In the genomic region with DNA sequence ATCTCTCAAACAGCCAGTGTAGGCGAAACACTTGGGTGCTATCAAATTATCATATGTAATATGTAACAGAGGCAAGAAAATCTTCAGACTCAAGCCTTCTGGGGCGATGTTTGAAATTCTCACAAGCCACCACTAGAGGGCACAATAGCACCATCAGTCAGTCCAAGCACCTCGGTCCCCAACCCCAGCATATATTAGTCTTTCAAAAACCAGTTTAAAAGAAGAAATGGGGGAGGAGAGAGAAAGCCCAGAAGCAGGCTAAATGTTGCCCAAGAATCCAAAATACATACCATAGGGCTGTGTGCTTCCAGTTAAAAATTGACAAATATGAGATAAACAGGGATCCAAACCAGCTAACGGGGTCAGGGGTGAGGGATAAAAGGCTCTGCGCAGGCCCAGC, we compare ENCODE assay signal across 9 mouse cellular contexts. TPM values are rescaled to one million over a fixed set of nuclear protein-coding genes. Genes with fewer than 3 reads are reported as not detected.
DNase-seq lines count a peak whose midpoint lies in the region; ATAC-seq and TF ChIP-seq lines count a peak whose summit lies in the region.
"Had no signal": no experiment of that assay in that cellular context is flagged by ENCODE, and none has a peak within 500 bp of the region (broad histone marks: within the 10 kb centered on the region; RNA-seq: fewer than 3 reads in every experiment).

No protein-coding gene starts in this region.

- H3K4me1 ChIP-seq in forebrain, embryonic 10.5 days = peaks cover 24% of the 10 kb centered on the region
- H3K4me1 ChIP-seq in forebrain, embryonic 12.5 days = peaks cover 6% of the 10 kb centered on the region
- H3K4me1 ChIP-seq in lung, postnatal 0 days (ENCODE audit: insufficient read depth, low read depth, low read length) = no peaks in the 10 kb centered on the region
- H3K4me1 ChIP-seq in small intestine, adult 2 months (ENCODE audit: control insufficient read depth, insufficient read depth, insufficient read length, low read length) = no peaks in the 10 kb centered on the region

- ATAC-seq in forebrain, embryonic 12.5 days (ENCODE audit: low FRiP score) = no peak
- ATAC-seq in lung, postnatal 0 days = no peak

- peak; percentile 91 for TF ChIP-seq CTCF in lung, postnatal 0 days (IDR thresholded peaks at IDR 0.05)
- peak; percentile 86; the same call in 1 of the 2 replicates for TF ChIP-seq CTCF in small intestine, adult 2 months (IDR thresholded peaks at IDR 0.05; ENCODE audit: extremely low read depth, insufficient read length, insufficient replicate concordance, low read depth, low read length)

- WGBS in forebrain, embryonic 10.5 days = 36% methylated on average over 5 of the region's 5 CpGs
- WGBS in forebrain, embryonic 12.5 days = 32% methylated on average over 5 of the region's 5 CpGs
- WGBS in lung, postnatal 0 days = 31% methylated on average over 5 of the region's 5 CpGs
- 37% methylated on average over 5 of the region's 5 CpGs for WGBS in small intestine, adult 2 months

- peaks cover 5% of the 10 kb centered on the region; the same call in 1 of the 2 replicates for H3K27me3 ChIP-seq in forebrain, embryonic 10.5 days (ENCODE audit: poor library complexity, severe bottlenecking)
- H3K27me3 ChIP-seq in forebrain, embryonic 12.5 days = peaks cover 9% of the 10 kb centered on the region
- no peaks in the 10 kb centered on the region for H3K27me3 ChIP-seq in lung, postnatal 0 days (replicated peaks; ENCODE audit: insufficient read depth, low read length)
- H3K27me3 ChIP-seq in small intestine, adult 2 months (ENCODE audit: control insufficient read depth, insufficient read depth, low read length) = no peaks in the 10 kb centered on the region

- H3K4me3 ChIP-seq in forebrain, embryonic 10.5 days = no peak overlapping the region
- H3K4me3 ChIP-seq in forebrain, embryonic 12.5 days (replicated peaks) = no peak overlapping the region
- H3K4me3 ChIP-seq in lung, postnatal 0 days (ENCODE audit: low read depth, low read length) = no peak overlapping the region
- no peak overlapping the region for H3K4me3 ChIP-seq in small intestine, adult 2 months (ENCODE audit: low read depth, low read length)
- H3K4me3 ChIP-seq: midbrain, embryonic 12.5 days had no signal

- peak; percentile 61 for TF ChIP-seq EP300 in lung, postnatal 0 days (IDR thresholded peaks at IDR 0.05)

- no peak overlapping the region for H3K4me2 ChIP-seq in forebrain, embryonic 12.5 days
- H3K4me2 ChIP-seq in lung, postnatal 0 days (replicated peaks; ENCODE audit: low read depth, low read length) = no peak overlapping the region
- H3K4me2 ChIP-seq: midbrain, embryonic 12.5 days had no signal

- H3K9ac ChIP-seq in forebrain, embryonic 12.5 days = no peak overlapping the region
- H3K9ac ChIP-seq in lung, postnatal 0 days (replicated peaks; ENCODE audit: low read depth) = no peak overlapping the region
- H3K9ac ChIP-seq: midbrain, embryonic 12.5 days had no signal

- TF ChIP-seq POLR2A in small intestine, adult 2 months (IDR thresholded peaks at IDR 0.05; ENCODE audit: low read depth, low read length) = no peak

- no peak overlapping the region for H3K27ac ChIP-seq in forebrain, embryonic 10.5 days
- H3K27ac ChIP-seq in forebrain, embryonic 12.5 days = no peak overlapping the region
- 0 out of 2 replicates have a peak overlapping the region, but pooled peaks have one; percentile 33 for H3K27ac ChIP-seq in lung, postnatal 0 days (ENCODE audit: low read length)
- no peak overlapping the region for H3K27ac ChIP-seq in small intestine, adult 2 months (ENCODE audit: insufficient read depth, low read depth, low read length)
- H3K27ac ChIP-seq: midbrain, embryonic 12.5 days had no signal

- H3K9me3 ChIP-seq in forebrain, embryonic 10.5 days = no peaks in the 10 kb centered on the region
- H3K9me3 ChIP-seq in forebrain, embryonic 12.5 days = no peaks in the 10 kb centered on the region
- no peaks in the 10 kb centered on the region for H3K9me3 ChIP-seq in lung, postnatal 0 days (ENCODE audit: low read length)
- H3K9me3 ChIP-seq: midbrain, embryonic 12.5 days had no signal

- no peaks in the 10 kb centered on the region for H3K36me3 ChIP-seq in forebrain, embryonic 10.5 days (replicated peaks)
- no peaks in the 10 kb centered on the region for H3K36me3 ChIP-seq in forebrain, embryonic 12.5 days (replicated peaks)
- H3K36me3 ChIP-seq in lung, postnatal 0 days (ENCODE audit: insufficient read depth, low read length) = no peaks in the 10 kb centered on the region
- no peaks in the 10 kb centered on the region for H3K36me3 ChIP-seq in small intestine, adult 2 months (ENCODE audit: control insufficient read depth, insufficient read depth, low read length)
- H3K36me3 ChIP-seq: midbrain, embryonic 12.5 days had no signal

- peak; percentile 63 for DNase-seq in forebrain, embryonic 10.5 days (ENCODE audit: extremely low spot score, low spot score)
- peak; percentile 91 for DNase-seq in NIH3T3 (ENCODE audit: low read depth)
- DNase-seq in cerebellum, postnatal 10 days = peak; percentile 84 to 89
- DNase-seq in frontal cortex, postnatal 36 days (ENCODE audit: low spot score in 2 of 2) = peak; percentile 73 to 89
- peak; percentile 77 to 81 for DNase-seq in kidney, postnatal 4 days
- DNase-seq in lung, postnatal 0 days (ENCODE audit: low spot score) = peak; percentile 95

RNA-seq across cellular contexts. Expression of gene Teddm1a, which starts 3.4 kb away (rescaled TPM):
- polyA plus RNA-seq in forebrain, embryonic 10.5 days (2016; fragmentation: Nextera tagmentation; extraction: Ambion mirVana) = not detected in 2 replicates
- not detected in 2 replicates for polyA plus RNA-seq in forebrain, embryonic 12.5 days (2016; fragmentation: Nextera tagmentation; extraction: Ambion mirVana)
- polyA plus RNA-seq in lung, postnatal 0 days (2015; fragmentation: Nextera tagmentation; extraction: Ambion mirVana) = not detected in 2 replicates
- not detected in 2 replicates for polyA plus RNA-seq in small intestine, adult 2 months (2012; rRNA removed)
- polyA plus RNA-seq: midbrain, embryonic 12.5 days had no signal

RNA-seq across cellular contexts. Expression of gene Glul, which starts 4.8 kb away (rescaled TPM):
- 129 and 136 TPM in 2 replicates for polyA plus RNA-seq in forebrain, embryonic 10.5 days (2016; fragmentation: Nextera tagmentation; extraction: Ambion mirVana)
- 108 and 119 TPM in 2 replicates for polyA plus RNA-seq in forebrain, embryonic 12.5 days (2016; fragmentation: Nextera tagmentation; extraction: Ambion mirVana)
- polyA plus RNA-seq in lung, postnatal 0 days (2015; fragmentation: Nextera tagmentation; extraction: Ambion mirVana) = 179 and 283 TPM in 2 replicates
- polyA plus RNA-seq in small intestine, adult 2 months (2012; rRNA removed) = 18.4 and 19.3 TPM in 2 replicates

RNA-seq across cellular contexts. Expression of gene Teddm2, which starts 5.0 kb away (rescaled TPM):
- polyA plus RNA-seq in forebrain, embryonic 10.5 days (2016; fragmentation: Nextera tagmentation; extraction: Ambion mirVana) = 0.33 and 0.39 TPM in 2 replicates
- polyA plus RNA-seq in forebrain, embryonic 12.5 days (2016; fragmentation: Nextera tagmentation; extraction: Ambion mirVana) = 0.79 and 0.85 TPM in 2 replicates
- 0.62 and 0.98 TPM in 2 replicates for polyA plus RNA-seq in lung, postnatal 0 days (2015; fragmentation: Nextera tagmentation; extraction: Ambion mirVana)
- 0.06 and 0.08 TPM in 2 replicates for polyA plus RNA-seq in small intestine, adult 2 months (2012; rRNA removed)

RNA-seq across cellular contexts. Expression of gene Teddm1b, which starts 20.8 kb away (rescaled TPM):
- polyA plus RNA-seq in forebrain, embryonic 10.5 days (2016; fragmentation: Nextera tagmentation; extraction: Ambion mirVana) = 0.60 and 0.61 TPM in 2 replicates
- polyA plus RNA-seq in forebrain, embryonic 12.5 days (2016; fragmentation: Nextera tagmentation; extraction: Ambion mirVana) = 0.57 and 0.60 TPM in 2 replicates
- polyA plus RNA-seq in lung, postnatal 0 days (2015; fragmentation: Nextera tagmentation; extraction: Ambion mirVana) = 0.07 and 0.11 TPM in 2 replicates
- polyA plus RNA-seq in small intestine, adult 2 months (2012; rRNA removed) = not detected in 2 replicates

RNA-seq across cellular contexts. Expression of gene Rgsl1, which starts 51.0 kb away (rescaled TPM):
- not detected in 2 replicates for polyA plus RNA-seq in forebrain, embryonic 10.5 days (2016; fragmentation: Nextera tagmentation; extraction: Ambion mirVana)
- polyA plus RNA-seq in forebrain, embryonic 12.5 days (2016; fragmentation: Nextera tagmentation; extraction: Ambion mirVana) = 0.19 TPM in 1 of 2 replicates, not detected in the other
- polyA plus RNA-seq in lung, postnatal 0 days (2015; fragmentation: Nextera tagmentation; extraction: Ambion mirVana) = 0.07 and 0.10 TPM in 2 replicates
- polyA plus RNA-seq in small intestine, adult 2 months (2012; rRNA removed) = not detected in 2 replicates
- polyA plus RNA-seq: midbrain, embryonic 12.5 days had no signal
